In the genomic region with DNA sequence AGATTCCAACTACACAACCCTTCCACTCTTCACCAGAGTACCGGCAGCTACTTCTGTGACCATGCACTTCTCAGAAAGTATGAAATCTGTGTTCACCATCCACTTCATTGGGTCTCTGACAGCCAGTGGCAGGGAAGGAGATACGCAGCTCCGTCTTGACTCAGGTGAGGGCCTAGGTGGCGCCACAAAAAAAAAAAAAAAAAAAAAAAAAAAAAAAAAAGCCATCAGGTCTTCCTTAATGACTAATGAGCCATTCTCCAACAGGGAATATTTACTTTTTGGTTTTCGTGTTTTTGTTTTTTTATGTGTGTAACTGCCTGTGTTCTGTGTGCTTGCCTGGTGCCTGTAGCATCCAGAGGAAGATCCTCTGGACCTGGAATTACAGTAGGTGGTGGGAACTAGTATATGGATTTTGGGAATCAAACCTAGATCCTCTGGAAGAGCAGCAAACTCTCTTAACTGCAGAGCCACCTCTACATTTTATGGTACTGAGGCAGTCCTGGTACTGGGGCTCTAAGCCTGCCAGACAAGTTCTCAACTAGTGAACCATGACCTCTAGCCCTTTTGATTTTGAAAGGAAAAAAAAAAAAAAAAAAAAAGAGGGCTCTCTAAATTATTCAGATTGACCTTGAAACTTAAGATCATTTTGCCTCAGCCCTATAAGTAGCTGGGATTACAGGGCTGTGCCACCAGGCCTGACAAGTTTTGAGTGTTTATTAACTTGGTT, we compare ENCODE assay signal across 17 mouse cellular contexts.
"Had no signal": no experiment of that assay in that cellular context is flagged by ENCODE, and none has a peak within 500 bp of the region (broad histone marks: within the 10 kb centered on the region; RNA-seq: fewer than 3 reads in every experiment).

No protein-coding gene starts in this region.

- H3K9me3 ChIP-seq: lung, embryonic 15.5 days; megakaryocyte, embryonic 14.5 days; midbrain, embryonic 13.5 days; midbrain, embryonic 15.5 days; neural tube, embryonic 12.5 days had no signal

- H3K4me3 ChIP-seq: lung, embryonic 15.5 days; megakaryocyte, embryonic 14.5 days; midbrain, embryonic 13.5 days; midbrain, embryonic 15.5 days; neural tube, embryonic 12.5 days had no signal

- DNase-seq: lung, adult 2 months; lung, postnatal 14 days; lung, postnatal 36 days; right cerebral cortex, postnatal 14 days; right cerebral cortex, postnatal 4 days; spleen, adult 18-20 months; thymus, adult 18-20 months; thymus, postnatal 14 days; thymus, postnatal 36 days had no signal

- H3K4me2 ChIP-seq: lung, embryonic 15.5 days; midbrain, embryonic 11.5 days; midbrain, embryonic 13.5 days; midbrain, embryonic 15.5 days; neural tube, embryonic 12.5 days had no signal

- H3K36me3 ChIP-seq: lung, embryonic 15.5 days; midbrain, embryonic 13.5 days; midbrain, embryonic 15.5 days; neural tube, embryonic 12.5 days had no signal

- H3K27ac ChIP-seq: lung, embryonic 15.5 days; macrophage; midbrain, embryonic 13.5 days; midbrain, embryonic 15.5 days; neural tube, embryonic 12.5 days had no signal

- H3K27me3 ChIP-seq: lung, embryonic 15.5 days; megakaryocyte, embryonic 14.5 days; midbrain, embryonic 13.5 days; midbrain, embryonic 15.5 days; neural tube, embryonic 12.5 days had no signal

- ATAC-seq: lung, postnatal 0 days; midbrain, embryonic 13.5 days; midbrain, embryonic 15.5 days had no signal

- H3K4me1 ChIP-seq: lung, embryonic 15.5 days; megakaryocyte, embryonic 14.5 days; midbrain, embryonic 13.5 days; midbrain, embryonic 15.5 days; neural tube, embryonic 12.5 days had no signal

- H3K9ac ChIP-seq: lung, embryonic 15.5 days; midbrain, embryonic 13.5 days; midbrain, embryonic 15.5 days; neural tube, embryonic 12.5 days had no signal
